Mouse (Mus musculus): ENCODE results near the gene Itgb4.

The Itgb4 gene

DNA sequence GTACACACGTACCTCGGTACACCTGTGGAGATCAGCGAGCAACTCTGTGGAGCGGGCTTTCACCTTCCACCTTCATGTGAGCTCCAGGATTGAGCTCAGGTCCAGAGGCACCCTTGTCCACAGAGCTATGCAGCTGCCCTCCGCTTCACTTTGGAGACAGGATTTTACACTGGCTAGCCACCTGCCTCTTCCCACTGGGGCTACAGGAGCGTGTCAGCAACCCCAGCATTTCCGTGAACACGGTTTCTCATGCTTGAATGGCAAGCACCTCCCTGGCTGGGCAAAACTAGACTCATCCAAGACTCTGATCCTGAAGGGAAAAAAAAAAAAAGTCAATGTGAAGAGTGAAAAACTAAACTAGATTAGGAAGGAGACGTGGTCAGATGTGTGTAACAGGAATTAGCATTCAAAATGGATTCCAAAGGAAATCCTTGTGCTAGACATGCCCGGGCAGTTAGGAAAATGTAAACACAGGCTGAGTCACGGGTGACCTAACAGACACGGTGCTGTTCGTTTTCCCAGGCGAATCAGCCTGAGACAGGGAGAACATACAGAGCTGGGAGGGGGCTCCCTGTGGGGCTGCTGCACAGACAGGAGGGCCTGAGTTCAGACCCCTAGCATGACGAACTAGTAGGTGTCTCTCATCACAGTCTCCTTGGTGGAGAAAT is 4.4 kb upstream of the Itgb4 start:
- DNase-seq (ENCODE audit: low spot score), result no peak

DNA sequence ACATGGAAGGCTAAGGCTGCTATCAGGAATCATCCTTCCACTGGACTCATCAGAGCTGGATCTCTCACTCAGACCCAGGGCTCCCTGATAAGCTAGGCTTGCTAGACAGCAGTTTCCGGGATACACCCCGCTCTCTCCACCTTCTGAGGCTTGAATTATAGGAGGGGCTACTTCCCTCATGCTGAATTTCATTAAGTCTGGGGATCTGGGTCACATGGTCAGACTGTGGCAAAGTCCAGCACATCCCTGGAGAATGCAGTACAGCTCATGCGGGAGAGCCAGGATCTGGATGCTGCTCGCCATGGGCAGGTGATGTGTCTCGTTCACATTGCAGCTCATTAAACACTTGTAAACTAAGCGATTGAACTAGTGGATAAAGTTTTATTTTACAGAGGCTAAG is 3.5 kb upstream of the Itgb4 start:
- no peak for DNase-seq (ENCODE audit: low spot score)

DNA sequence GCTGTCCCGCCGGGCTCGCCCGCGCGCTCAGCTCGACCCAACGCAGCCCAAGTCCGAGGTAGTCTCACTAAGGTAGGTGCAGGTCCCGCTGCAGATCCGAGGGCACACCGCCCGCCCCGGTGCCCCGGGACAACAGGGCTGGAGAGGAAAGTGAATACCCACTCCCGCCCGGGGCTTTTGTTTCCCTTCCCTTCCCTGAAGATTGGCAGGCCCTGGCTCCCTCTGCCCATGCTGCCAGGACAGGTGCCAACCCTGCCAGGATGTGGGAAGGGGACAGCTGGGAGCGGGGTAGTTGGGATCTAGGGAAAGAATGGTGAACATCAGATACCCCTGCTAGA is 543 bp downstream of the Itgb4 start:
- no peak for DNase-seq (ENCODE audit: low spot score)

DNA sequence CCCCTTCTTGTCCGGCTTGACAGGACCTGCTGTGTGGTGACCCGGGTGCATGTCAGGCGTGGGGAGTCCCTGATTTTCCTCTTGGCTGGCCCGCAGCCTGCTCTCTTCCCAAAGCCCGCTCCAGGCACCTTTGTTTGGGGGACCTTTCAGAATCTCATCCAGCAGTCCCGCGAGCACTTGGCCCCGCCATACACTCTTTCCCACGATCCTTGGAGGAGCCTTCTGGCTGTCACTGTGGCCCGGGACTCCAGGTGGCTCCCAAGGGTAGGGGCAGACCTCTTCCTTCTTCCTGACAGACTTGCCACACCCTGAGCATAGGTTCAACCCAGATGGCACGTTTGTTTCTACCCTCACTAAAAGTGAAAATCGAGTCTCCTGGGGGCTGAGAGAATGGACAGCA is 1.0 kb downstream of the Itgb4 start:
- no peak for DNase-seq (ENCODE audit: low spot score)

DNA sequence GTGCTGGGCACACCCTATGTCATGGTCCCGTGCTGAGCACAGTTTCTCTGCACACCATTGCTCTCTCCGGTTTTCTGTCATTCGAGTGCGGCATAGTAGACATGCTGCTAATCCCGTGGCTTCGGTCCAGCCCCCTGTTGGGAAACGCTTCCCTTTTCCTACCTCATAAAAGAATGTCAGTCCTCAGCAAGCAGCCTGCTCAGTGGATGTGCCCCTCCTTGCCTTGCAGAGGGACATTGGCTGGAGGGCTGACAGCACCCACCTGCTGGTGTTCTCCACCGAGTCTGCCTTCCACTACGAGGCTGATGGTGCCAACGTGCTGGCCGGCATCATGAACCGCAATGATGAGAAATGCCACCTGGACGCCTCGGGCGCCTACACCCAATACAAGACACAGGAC is 8.0 kb downstream of the Itgb4 start:
- DNase-seq (ENCODE audit: low spot score), result no peak

DNA sequence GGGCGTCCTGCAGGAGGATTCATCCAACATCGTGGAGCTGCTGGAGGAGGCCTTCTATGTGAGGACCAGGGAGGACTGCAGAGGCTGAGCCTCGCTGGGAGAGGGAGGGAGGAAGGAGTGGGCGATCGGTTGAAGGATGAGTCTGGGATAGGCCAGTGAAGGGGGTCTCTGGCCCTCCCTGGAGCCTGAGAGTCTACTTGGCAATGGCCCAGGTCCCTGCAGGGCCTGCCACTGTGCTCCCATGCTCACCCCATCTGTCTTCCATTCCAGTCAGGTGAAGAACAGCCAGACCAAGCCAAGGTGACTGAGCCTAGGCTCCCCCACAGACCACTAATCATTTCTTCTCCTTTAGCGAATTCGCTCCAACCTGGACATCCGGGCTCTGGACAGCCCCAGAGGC is 8.8 kb downstream of the Itgb4 start:
- DNase-seq (ENCODE audit: low spot score), result no peak

DNA sequence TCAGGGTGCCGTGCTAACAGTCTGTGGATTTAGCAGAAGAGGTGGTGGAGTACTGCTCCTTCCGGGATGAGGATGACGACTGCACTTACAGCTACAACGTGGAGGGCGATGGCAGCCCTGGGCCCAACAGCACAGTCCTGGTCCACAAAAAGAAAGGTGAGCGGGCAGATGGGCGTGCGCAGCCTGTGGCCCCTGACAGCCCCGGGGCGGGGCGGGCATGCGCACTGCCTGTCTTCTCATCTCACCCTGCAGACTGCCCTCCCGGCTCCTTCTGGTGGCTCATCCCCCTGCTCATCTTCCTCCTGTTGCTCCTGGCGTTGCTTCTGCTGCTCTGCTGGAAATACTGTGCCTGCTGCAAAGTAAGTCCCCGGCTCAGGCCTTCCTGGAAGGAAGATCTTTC is 15.2 kb downstream of the Itgb4 start:
- DNase-seq (ENCODE audit: low spot score), result no peak

DNA sequence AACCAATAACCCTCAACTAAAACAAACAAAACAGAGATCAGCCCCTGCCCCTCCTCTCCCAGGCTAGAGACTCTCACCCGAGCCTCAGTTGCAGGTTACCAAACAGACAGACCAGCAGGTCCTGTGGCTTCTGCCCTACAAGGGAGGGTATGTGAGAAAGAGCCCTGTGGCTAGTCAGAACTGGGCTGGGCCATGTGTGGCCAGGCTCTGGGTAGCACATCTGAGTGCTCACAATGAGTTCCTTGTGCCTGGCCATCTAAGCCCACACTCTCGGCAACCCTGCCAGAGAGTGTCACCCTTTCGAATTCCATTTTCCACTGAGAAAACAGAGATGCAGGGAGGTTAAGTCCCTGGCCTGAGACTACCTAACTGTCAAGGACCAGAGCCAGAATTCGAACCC is 17.6 kb downstream of the Itgb4 start:
- DNase-seq (ENCODE audit: low spot score), result no peak

DNA sequence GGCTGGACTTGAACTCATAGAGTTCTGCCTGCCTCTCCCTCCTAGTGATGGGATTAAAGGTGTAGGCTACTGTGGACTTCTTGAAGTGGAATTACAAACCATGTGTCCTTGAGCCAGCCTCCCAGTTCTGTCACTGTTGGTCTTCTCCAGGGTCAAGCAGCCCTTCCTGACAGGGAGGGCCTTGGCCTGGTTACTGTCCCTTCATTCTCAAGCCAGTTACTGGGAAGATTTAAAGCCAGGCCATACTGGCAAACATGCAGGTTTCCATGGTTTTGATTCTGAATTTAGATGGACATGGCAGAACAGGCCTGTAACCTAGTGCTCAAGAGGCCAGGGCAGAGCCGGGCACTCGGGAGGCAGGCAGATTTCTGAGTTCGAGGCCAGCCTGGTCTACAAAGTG is 20.7 kb downstream of the Itgb4 start:
- no peak for DNase-seq (ENCODE audit: low spot score)

DNA sequence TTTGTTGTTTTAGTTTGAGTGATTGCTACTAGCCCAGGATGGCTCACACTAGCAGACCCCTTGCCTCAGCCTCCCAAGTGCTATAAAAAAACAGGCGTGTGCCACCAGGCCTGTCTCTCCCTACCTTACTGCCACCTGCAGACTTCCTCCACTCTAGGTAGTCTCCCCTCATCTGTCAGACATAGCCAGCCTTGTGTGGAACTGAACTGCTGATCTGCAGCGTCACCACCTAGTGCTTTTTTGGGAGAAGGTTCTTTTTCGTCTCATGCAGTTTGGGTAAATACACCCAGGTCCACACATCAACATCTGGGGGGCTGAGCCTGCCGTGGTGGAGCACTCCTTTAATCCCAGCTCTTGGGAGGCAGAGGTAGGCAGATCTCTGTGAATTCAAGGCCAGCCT is 22.5 kb downstream of the Itgb4 start:
- no peak for DNase-seq (ENCODE audit: low spot score)

DNA sequence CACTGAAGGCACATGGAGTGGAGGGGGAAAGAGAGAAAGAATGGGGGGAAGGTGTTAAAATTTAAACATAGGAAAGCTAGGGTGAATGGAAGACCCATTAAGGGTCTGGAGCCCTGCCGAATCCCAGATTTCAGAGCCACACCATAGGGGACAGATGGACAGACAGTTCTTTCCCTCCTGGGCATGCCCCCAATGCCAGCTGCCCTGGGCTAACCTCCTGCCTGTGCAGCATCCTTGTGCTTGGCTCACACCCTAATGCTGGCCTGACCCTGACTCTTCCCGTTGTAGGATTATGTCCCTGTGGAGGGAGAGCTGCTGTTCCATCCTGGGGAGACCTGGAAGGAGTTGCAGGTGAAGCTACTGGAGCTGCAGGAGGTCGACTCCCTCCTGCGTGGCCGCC is 23.2 kb downstream of the Itgb4 start:
- no peak for DNase-seq (ENCODE audit: low spot score)

DNA sequence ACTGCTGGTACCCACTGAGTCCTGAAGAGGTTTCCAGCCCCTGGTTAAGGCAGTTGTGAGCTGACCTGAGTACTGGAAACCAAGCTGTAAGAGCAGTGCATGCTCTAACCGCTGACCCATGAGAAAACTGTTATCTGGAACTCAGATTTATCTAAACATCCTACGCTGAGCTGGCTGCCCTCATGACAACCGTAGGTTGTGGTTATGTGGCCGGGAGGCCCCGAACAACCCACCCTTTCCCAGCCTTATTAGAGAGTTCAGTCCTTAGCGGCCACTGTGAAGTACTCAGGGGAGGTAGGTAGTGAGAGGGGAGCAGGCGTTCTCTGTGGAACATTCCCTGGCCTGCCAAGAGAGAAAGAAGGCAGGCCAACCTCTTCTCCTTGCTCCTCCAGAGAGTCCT is 24.5 kb downstream of the Itgb4 start:
- DNase-seq (ENCODE audit: low spot score), result no peak

DNA sequence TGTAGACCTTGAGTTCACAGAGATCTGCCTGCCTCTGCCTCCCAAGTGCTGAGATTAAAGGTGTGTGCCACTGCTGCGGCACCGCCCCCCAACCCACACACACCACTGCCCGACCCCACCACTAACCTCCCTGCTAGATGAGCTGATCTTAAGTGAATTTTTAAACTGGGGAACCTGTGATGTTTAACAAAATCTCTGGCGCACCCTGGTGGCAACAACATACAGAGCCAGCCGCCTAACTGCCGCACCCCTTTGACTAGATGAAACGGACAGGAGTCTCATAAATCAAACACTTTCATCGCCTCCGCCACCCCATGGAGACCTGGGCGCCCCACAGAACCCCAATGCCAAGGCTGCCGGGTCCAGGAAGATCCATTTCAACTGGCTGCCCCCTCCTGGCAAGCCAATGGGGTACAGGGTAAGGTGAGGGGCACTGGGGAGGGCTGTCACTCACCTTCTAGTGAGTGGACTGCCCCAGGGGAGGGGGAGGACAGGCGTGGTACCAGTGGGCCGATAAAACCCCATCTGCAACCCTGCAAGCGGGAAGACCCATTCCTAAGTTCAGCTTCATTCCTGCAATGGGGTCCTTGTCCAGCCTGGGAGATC is 25.1 kb downstream of the Itgb4 start:
- peak; percentile 62 for DNase-seq (ENCODE audit: low spot score)

DNA sequence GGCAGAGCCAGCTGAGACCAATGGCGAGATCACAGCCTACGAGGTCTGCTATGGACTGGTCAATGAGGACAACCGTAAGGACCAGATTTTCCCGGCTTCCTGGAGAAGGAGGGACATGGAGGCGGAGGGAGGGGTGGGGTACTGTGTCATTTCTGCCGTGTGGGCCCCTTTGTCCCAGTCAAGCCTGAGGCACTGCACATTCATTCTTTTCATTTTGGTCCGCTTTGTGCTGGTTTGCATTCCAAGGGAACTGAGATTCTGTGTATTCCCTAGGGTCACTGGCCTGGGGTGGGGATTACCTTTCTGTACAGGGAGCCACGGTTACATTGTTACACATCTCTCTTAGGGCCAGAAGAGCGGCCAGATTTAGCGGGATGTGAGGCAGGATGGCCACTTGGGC is 26.1 kb downstream of the Itgb4 start:
- no peak for DNase-seq (ENCODE audit: low spot score)

DNA sequence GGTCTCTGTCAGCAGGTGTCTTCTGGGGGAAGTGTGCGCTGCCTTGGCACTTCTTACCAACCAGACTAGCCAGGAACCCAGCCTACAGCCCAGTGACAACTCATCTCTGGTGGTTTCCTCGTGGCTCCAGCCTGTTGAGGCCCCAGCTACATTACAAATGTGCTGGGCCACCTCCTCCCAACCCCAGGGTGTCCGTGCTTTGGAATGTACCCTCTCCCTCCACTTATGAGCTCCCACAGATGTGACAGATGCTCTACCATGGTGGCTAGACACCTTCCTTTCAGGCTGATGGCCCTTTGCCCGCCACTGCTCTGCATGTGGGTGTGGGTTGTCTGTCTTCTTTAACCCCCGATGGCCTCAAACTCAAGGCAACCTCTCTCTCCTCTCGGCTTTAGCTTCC is 27.2 kb downstream of the Itgb4 start:
- no peak for DNase-seq (ENCODE audit: low spot score)

DNA sequence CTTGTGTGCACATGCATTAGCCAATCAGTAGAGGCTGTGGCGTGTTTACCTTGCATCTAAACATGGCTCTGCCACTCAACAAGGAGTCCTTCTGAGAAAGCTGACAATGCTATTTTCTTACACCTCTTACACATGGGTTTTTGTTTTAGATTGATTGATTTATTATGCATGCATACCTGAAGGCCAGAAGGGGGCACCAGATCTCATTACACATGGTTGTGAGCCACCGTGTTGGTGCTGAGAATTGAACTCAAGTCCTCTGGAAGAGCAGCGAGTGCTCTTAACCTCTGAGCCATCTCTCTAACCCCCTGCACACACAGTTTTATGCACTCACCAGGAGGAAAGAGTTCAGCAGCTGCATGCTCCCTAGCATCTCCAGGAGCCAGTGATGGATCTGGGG is 28.4 kb downstream of the Itgb4 start:
- no peak for DNase-seq (ENCODE audit: low spot score)

DNA sequence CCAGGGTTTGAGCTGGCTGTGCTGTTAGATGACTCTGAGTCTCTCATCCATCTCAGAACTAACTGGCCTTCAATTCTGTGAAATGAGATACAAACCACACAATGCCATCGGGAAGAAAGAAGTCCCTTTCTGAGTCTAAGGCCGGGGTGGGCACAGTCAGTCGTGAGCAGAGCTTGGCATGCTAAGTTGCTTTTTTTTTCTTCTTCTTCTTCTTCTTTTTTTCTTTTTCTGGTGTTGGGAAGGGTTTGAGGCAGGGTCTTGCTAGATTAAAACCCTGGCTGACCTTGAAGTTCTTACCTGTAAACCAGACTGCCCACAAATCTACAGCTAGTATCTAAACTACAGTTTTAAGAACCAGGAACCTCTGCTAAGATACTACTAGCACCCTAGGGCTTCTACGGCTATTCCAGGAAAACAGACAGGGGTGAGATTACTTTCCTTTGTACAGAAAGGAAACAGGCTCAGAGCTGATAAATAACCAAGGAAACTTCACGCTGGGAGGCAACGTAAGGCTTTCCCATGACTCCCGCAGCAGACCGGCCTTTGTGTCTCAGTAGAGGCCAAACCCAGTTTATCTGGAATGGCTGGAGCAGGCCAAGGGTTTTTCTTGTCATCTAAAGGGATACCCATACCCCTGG is 29.8 kb downstream of the Itgb4 start:
- no peak for DNase-seq (ENCODE audit: low spot score)

DNA sequence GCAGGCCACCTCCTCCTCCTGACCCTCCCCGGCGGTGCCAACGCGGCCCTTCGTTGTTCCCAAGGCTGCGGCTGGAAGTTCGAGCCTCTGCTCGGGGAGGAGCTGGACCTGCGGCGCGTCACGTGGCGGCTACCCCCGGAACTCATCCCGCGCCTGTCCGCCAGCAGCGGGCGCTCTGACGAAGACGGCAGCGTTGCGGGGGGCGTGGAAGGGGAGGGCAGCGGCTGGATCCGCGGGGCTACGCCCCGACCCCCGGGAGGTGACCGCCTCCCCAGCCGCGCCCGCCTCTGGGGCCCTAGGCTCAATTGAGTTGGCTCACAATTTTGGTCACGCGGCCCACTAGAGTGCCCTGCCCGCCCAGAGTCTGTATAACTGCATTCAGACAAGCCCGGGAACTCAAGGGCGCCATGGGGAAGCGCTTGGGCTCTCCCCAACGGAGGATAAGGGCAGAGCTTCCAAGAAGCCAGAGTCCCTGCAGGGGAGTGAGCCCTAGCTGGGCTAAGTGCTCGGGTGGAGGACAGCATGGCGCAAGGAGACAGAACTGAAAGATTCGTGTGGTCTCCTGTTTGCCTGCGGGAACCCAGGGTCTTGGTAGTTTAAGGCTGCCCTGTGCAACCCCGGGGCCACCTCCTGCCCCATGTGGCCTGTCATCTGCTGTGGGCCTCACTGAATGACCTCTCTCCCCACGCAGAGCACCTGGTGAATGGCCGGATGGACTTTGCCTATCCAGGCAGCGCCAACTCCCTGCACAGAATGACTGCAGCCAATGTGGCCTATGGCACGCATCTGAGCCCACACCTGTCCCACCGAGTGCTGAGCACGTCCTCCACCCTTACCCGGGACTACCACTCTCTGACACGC is 30.6 kb downstream of the Itgb4 start:
- DNase-seq (ENCODE audit: low spot score), result no peak

DNA sequence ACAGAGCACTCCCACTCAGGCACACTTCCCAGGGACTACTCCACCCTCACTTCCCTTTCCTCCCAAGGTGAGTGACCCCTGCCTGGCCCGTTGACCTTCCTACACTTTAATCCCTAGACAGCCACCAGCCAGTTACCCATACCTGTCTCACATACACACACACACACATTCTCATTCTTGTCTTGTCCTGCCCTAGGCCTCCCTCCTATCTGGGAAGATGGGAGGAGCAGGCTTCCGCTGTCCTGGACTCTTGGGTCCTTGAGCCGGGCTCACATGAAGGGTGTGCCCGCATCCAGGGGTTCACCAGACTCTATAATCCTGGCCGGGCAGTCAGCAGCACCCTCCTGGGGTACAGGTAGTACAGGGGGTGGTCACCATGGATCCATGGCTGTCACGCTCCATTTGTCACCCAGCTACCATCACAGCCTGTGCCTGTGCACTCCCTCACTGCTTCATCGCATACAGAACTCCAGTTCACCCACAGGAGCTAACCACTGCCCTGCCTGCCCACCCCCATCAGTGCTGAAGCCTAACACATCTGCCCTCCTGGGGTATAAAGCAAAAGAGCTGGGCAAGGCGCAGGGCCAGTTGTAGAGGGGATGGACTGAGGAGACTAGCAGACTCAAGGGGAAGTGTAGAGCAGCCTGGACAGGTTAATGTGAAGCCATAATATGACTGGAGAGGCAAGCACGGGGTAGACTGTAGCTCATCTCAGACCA is 31.4 kb downstream of the Itgb4 start:
- no peak for DNase-seq (ENCODE audit: low spot score)

DNA sequence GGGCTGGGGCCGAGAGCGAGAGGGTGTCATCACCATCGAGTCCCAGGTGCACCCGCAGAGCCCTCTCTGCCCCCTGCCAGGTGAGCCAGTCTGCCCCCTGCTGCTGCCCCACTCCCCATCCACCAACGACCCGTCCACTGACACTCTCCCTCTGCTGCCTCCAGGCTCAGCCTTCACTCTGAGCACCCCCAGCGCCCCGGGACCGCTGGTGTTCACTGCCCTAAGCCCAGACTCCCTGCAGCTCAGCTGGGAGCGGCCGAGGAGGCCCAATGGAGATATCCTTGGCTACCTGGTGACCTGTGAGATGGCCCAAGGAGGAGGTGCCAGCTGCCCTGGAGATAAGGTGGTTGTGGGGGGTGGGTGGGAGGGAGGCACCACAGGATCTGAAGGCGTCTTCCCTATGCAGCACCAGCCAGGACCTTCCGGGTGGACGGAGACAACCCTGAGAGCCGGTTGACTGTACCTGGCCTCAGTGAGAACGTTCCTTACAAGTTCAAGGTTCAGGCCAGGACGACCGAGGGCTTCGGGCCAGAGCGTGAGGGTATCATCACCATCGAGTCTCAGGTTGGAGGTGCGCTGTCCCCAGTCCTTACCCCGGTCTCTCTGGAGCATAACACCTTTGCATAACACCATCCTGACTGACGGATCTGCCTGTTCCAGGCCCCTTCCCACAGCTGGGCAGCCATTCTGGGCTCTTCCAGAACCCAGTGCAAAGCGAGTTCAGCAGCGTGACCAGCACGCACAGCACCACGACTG is 32.8 kb downstream of the Itgb4 start:
- no peak for DNase-seq (ENCODE audit: low spot score)

DNA sequence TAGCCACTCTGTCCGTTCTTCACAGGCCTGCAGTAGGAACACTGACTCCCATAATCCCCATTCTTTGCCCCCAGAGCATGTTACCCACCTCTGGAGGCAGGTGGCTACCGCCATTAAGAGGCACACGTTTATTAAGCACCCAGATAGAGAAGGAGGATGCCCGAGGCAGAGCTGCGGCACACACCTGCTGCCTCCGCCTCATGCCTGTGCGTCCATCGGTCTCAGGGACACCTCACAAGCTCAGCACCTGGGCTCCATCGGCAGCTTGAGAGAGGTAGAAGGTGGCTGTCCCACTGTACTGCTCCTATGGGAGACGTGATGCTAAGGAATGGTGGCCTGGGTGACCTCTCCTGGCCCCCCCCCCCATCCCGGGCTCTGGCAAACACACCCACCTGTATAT is 33.9 kb downstream of the Itgb4 start:
- no peak for DNase-seq (ENCODE audit: low spot score)
